Mouse (Mus musculus) brain, embryonic 14.5 days (tissue): Measurements from ENCODE around the gene Ext2. TPM values are rescaled to one million over a fixed set of nuclear protein-coding genes. Genes with fewer than 3 reads are reported as not detected.

ENCODE experiments used
- DNase-seq: peaks from one replicate; pipeline ENCODE4 v3.0.0-alpha.2; 2011; ENCODE audit warnings: low read depth
- CTCF ChIP-seq: fragments of 200-500 bp; IDR thresholded peaks from 2 replicates; pipeline ENCODE4 v1.5.1; 2012; ENCODE audit warnings: inconsistent platforms, mild to moderate bottlenecking, moderate library complexity, borderline replicate concordance; ENCODE audit not compliant: insufficient read depth, insufficient read length; ENCODE audit errors: extremely low read depth
- POLR2A ChIP-seq: fragments of 200-500 bp; IDR thresholded peaks from 2 replicates; pipeline ENCODE4 v1.6.1; 2012; ENCODE audit warnings: mild to moderate bottlenecking, inconsistent platforms, borderline replicate concordance; ENCODE audit not compliant: poor library complexity, insufficient read depth, insufficient read length, severe bottlenecking; ENCODE audit errors: extremely low read depth
- polyA plus RNA-seq: library from polyadenylated mRNA; depleted of rRNA; stranded (reverse); fragments of >200 nt; gene quantifications from 2 replicates; pipeline ENCODE4 v1.2.3, GENCODE M21; 2012

Ext2 gene
- polyA plus RNA-seq, 1 experiment, result 49.9 TPM

- TF ChIP-seq POLR2A, result no peak
- no peak for TF ChIP-seq CTCF
- DNase-seq, result no peak
These were observed 16.8 kb downstream of the Ext2 start for GRCm38 (mm10) chr2:93805523-93805922.

GRCm38 (mm10) chr2:93805066-93805465, 17.3 kb downstream of the Ext2 start:
- no peak for TF ChIP-seq CTCF
- TF ChIP-seq POLR2A, result no peak

GRCm38 (mm10) chr2:93802947-93803346, 19.4 kb downstream of the Ext2 start:
- no peak for DNase-seq
- TF ChIP-seq CTCF (no peak), POLR2A (no peak)

More at GRCm38 (mm10) chr2:93805066-93805465, 17.3 kb downstream of the Ext2 start:
- no peak for DNase-seq

GRCm38 (mm10) chr2:93801097-93801496, 21.3 kb downstream of the Ext2 start:
- TF ChIP-seq POLR2A (no peak), CTCF (no peak)
- DNase-seq, result no peak

- DNase-seq, result no peak
- TF ChIP-seq CTCF (no peak), POLR2A (no peak)
These were observed 25.1 kb downstream of the Ext2 start for GRCm38 (mm10) chr2:93797162-93797795.

GRCm38 (mm10) chr2:93794375-93794774, 28.0 kb downstream of the Ext2 start:
- TF ChIP-seq POLR2A, result no peak
- no peak for TF ChIP-seq CTCF
- no peak for DNase-seq

- peak; percentile 59 for DNase-seq
- TF ChIP-seq CTCF (no peak), POLR2A (no peak)
These were observed 30.6 kb downstream of the Ext2 start for GRCm38 (mm10) chr2:93791516-93792499.

GRCm38 (mm10) chr2:93790798-93791345, 31.5 kb downstream of the Ext2 start:
- no peak for TF ChIP-seq CTCF
- TF ChIP-seq POLR2A, result no peak
- DNase-seq, result no peak

- no peak for TF ChIP-seq POLR2A
- no peak for TF ChIP-seq CTCF
- no peak for DNase-seq
These were observed 33.8 kb downstream of the Ext2 start for GRCm38 (mm10) chr2:93788557-93788956.

GRCm38 (mm10) chr2:93786175-93786574, 36.2 kb downstream of the Ext2 start:
- peak; percentile 75 for TF ChIP-seq CTCF
- no peak for TF ChIP-seq POLR2A
- peak; percentile 95 for DNase-seq

- TF ChIP-seq CTCF (no peak), POLR2A (no peak)
- no peak for DNase-seq
These were observed 37.0 kb downstream of the Ext2 start for GRCm38 (mm10) chr2:93785432-93785798.

- DNase-seq, result peak; percentile 50
- TF ChIP-seq CTCF (no peak), POLR2A (no peak)
These were observed 37.5 kb downstream of the Ext2 start for GRCm38 (mm10) chr2:93784721-93785431.

- DNase-seq, result peak; percentile 29
- TF ChIP-seq POLR2A (no peak), CTCF (no peak)
These were observed 38.3 kb downstream of the Ext2 start for GRCm38 (mm10) chr2:93783926-93784539.

- TF ChIP-seq POLR2A (no peak), CTCF (no peak)
- no peak for DNase-seq
These were observed 39.7 kb downstream of the Ext2 start for GRCm38 (mm10) chr2:93782682-93783081.
